Mouse (Mus musculus): ENCODE data around the gene Srsf4. TPM values are rescaled to one million over a fixed set of nuclear protein-coding genes. Genes with fewer than 3 reads are reported as not detected.

The Srsf4 gene
- total and polyA plus RNA-seq, 2 experiments from 2014 or later, result 49.4 to 99.7 TPM

GRCm38 (mm10) chr4:131832759-131833407 lies 40.5 kb upstream of the Srsf4 start:
- no peak overlapping the region for H3K4me3 ChIP-seq (ENCODE audit: low read depth, low read length)
- TF ChIP-seq CTCF (IDR thresholded peaks at IDR 0.05; ENCODE audit: low read depth), result no peak
- H3K27ac ChIP-seq (ENCODE audit: low read depth, low read length), result no peak overlapping the region
- no peak for DNase-seq
- H3K4me1 ChIP-seq (ENCODE audit: insufficient read depth), result no peaks in the 10 kb centered on the region; the same call in 1 of the 2 replicates
- no peak overlapping the region for H3K4me2 ChIP-seq (ENCODE audit: low read depth)
- no peaks in the 10 kb centered on the region for H3K27me3 ChIP-seq (ENCODE audit: insufficient read depth, low read length)
- H3K9me3 ChIP-seq (ENCODE audit: low read length), result no peaks in the 10 kb centered on the region
- 86% methylated on average over 3 of the region's 3 CpGs for WGBS
- no peak overlapping the region for H3K9ac ChIP-seq
- no peaks in the 10 kb centered on the region for H3K36me3 ChIP-seq (ENCODE audit: insufficient read depth)
- no peak for ATAC-seq

- TF ChIP-seq CTCF (IDR thresholded peaks at IDR 0.05; ENCODE audit: low read depth), result peak; percentile 81
- 33% methylated on average over 9 of the region's 9 CpGs for WGBS
Observed at GRCm38 (mm10) chr4:131833971-131834609, 39.3 kb upstream of the Srsf4 start.

GRCm38 (mm10) chr4:131836351-131836881 lies 37.0 kb upstream of the Srsf4 start:
- Histone ChIP-seq H3K27ac (ENCODE audit: low read depth, low read length) (no peak overlapping the region), H3K27me3 (ENCODE audit: insufficient read depth, low read length) (peaks cover 3% of the 10 kb centered on the region; the same call in 1 of the 2 replicates), H3K4me1 (ENCODE audit: insufficient read depth) (peaks cover 3% of the 10 kb centered on the region; the same call in 1 of the 2 replicates), H3K9ac (peak overlapping the region; percentile 59), H3K36me3 (ENCODE audit: insufficient read depth) (no peaks in the 10 kb centered on the region), H3K4me3 (ENCODE audit: low read depth, low read length) (peak overlapping the region; percentile 67), H3K4me2 (ENCODE audit: low read depth) (peak overlapping the region; percentile 99), H3K9me3 (ENCODE audit: low read length) (no peaks in the 10 kb centered on the region)
- ATAC-seq, result no peak
- no peak for TF ChIP-seq CTCF (IDR thresholded peaks at IDR 0.05; ENCODE audit: low read depth)
- no peak for DNase-seq
- WGBS, result under 1% methylated on average over 39 of the region's 39 CpGs

More at GRCm38 (mm10) chr4:131833971-131834609, 39.3 kb upstream of the Srsf4 start:
- no peaks in the 10 kb centered on the region for H3K9me3 ChIP-seq (ENCODE audit: low read length)
- no peaks in the 10 kb centered on the region for H3K36me3 ChIP-seq (ENCODE audit: insufficient read depth)
- ATAC-seq, result no peak
- 0 out of 2 replicates have a peak overlapping the region, but pooled peaks have one; percentile 1 for H3K27ac ChIP-seq (ENCODE audit: low read depth, low read length)
- no peaks in the 10 kb centered on the region for H3K27me3 ChIP-seq (ENCODE audit: insufficient read depth, low read length)
- H3K4me2 ChIP-seq (ENCODE audit: low read depth), result no peak overlapping the region
- no peak overlapping the region for H3K4me3 ChIP-seq (ENCODE audit: low read depth, low read length)
- peaks cover 3% of the 10 kb centered on the region; the same call in 1 of the 2 replicates for H3K4me1 ChIP-seq (ENCODE audit: insufficient read depth)
- no peak overlapping the region for H3K9ac ChIP-seq
- DNase-seq, result peak; percentile 74

- Histone ChIP-seq H3K27ac (ENCODE audit: low read depth, low read length) (no peak overlapping the region), H3K9ac (peak overlapping the region; percentile 59), H3K4me1 (ENCODE audit: insufficient read depth) (peaks cover 3% of the 10 kb centered on the region; the same call in 1 of the 2 replicates), H3K4me2 (ENCODE audit: low read depth) (peak overlapping the region; percentile 99), H3K27me3 (ENCODE audit: insufficient read depth, low read length) (peaks cover 3% of the 10 kb centered on the region; the same call in 1 of the 2 replicates), H3K4me3 (ENCODE audit: low read depth, low read length) (peak overlapping the region; percentile 67), H3K36me3 (ENCODE audit: insufficient read depth) (no peaks in the 10 kb centered on the region), H3K9me3 (ENCODE audit: low read length) (no peaks in the 10 kb centered on the region)
- 1% methylated on average over 71 of the region's 76 CpGs for whole genome bisulfite sequencing
- ATAC-seq (0 out of 2 replicates have a peak, but pooled peaks have one; percentile 8), DNase-seq (no peak)
- no peak for TF ChIP-seq CTCF (IDR thresholded peaks at IDR 0.05; ENCODE audit: low read depth)
Observed at GRCm38 (mm10) chr4:131836891-131837491, 36.4 kb upstream of the Srsf4 start.

- WGBS, result under 1% methylated on average over 69 of the region's 72 CpGs
- Histone ChIP-seq H3K9me3 (ENCODE audit: low read length) (no peaks in the 10 kb centered on the region), H3K4me2 (ENCODE audit: low read depth) (peak within 1 kb of the TSS; percentile 99), H3K4me3 (ENCODE audit: low read depth, low read length) (peak within 1 kb of the TSS; percentile 67), H3K9ac (peak within 1 kb of the TSS; percentile 59), H3K27me3 (ENCODE audit: insufficient read depth, low read length) (peaks cover 3% of the 10 kb centered on the region; the same call in 1 of the 2 replicates), H3K4me1 (ENCODE audit: insufficient read depth) (peaks cover 3% of the 10 kb centered on the region; the same call in 1 of the 2 replicates), H3K36me3 (ENCODE audit: insufficient read depth) (no peaks in the 10 kb centered on the region), H3K27ac (ENCODE audit: low read depth, low read length) (peak within 1 kb of the TSS; percentile 35; the same call in 1 of the 2 replicates)
- ATAC-seq (peak; percentile 91), DNase-seq (peak; percentile 93)
- TF ChIP-seq CTCF (IDR thresholded peaks at IDR 0.05; ENCODE audit: low read depth), result peak; percentile 100
Observed at GRCm38 (mm10) chr4:131837872-131838524, 35.4 kb upstream of the Srsf4 start, which contains the start of gene Ptpru. Gene Ptpru (minus strand): TSS chr4:131838288.

GRCm38 (mm10) chr4:131843290-131843743 lies 30.1 kb upstream of the Srsf4 start, which contains the start of gene Mecr:
Gene Mecr (plus strand): TSS chr4:131843470.
- no peak for TF ChIP-seq CTCF (IDR thresholded peaks at IDR 0.05; ENCODE audit: low read depth)
- H3K4me1 ChIP-seq (ENCODE audit: insufficient read depth), result peaks cover 9% of the 10 kb centered on the region
- no peak within 1 kb of the TSS for H3K27ac ChIP-seq (ENCODE audit: low read depth, low read length)
- peaks cover 3% of the 10 kb centered on the region; the same call in 1 of the 2 replicates for H3K27me3 ChIP-seq (ENCODE audit: insufficient read depth, low read length)
- peak; percentile 95 for DNase-seq
- peak within 1 kb of the TSS; percentile 93 for H3K4me2 ChIP-seq (ENCODE audit: low read depth)
- no peaks in the 10 kb centered on the region for H3K9me3 ChIP-seq (ENCODE audit: low read length)
- 0 out of 2 replicates have a peak, but pooled peaks cover 4% of the 10 kb centered on the region for H3K36me3 ChIP-seq (ENCODE audit: insufficient read depth)
- ATAC-seq, result peak; percentile 91
- 1% methylated on average over 37 of the region's 37 CpGs for WGBS
- H3K9ac ChIP-seq, result peak within 1 kb of the TSS; percentile 79
- H3K4me3 ChIP-seq (ENCODE audit: low read depth, low read length), result peak within 1 kb of the TSS; percentile 91
